Mouse (Mus musculus): ENCODE results near the gene Zranb1.

Zranb1 gene

GRCm38 (mm10) chr7:132927201-132927600, 3.7 kb upstream of the Zranb1 start:
- no peak for DNase-seq (ENCODE audit: low read depth, low spot score)

GRCm38 (mm10) chr7:132930055-132930454, 887 bp upstream of the Zranb1 start:
- peak; percentile 16 for DNase-seq (ENCODE audit: low read depth, low spot score)

GRCm38 (mm10) chr7:132931560-132932351, 814 bp downstream of the Zranb1 start:
- peak; percentile 38 for DNase-seq (ENCODE audit: low read depth, low spot score)

GRCm38 (mm10) chr7:132933331-132933730, 2.4 kb downstream of the Zranb1 start:
- no peak for DNase-seq (ENCODE audit: low read depth, low spot score)

GRCm38 (mm10) chr7:132934743-132935142, 3.8 kb downstream of the Zranb1 start:
- DNase-seq (ENCODE audit: low read depth, low spot score) = no peak

- no peak for DNase-seq (ENCODE audit: low read depth, low spot score)
These were observed 8.2 kb downstream of the Zranb1 start for GRCm38 (mm10) chr7:132939118-132939517.

- no peak for DNase-seq (ENCODE audit: low read depth, low spot score)
These were observed 9.6 kb downstream of the Zranb1 start for GRCm38 (mm10) chr7:132940569-132940968.

GRCm38 (mm10) chr7:132949968-132950367, 19.0 kb downstream of the Zranb1 start:
- no peak for DNase-seq (ENCODE audit: low read depth, low spot score)

- no peak for DNase-seq (ENCODE audit: low read depth, low spot score)
These were observed 19.7 kb downstream of the Zranb1 start for GRCm38 (mm10) chr7:132950613-132951012.

- no peak for DNase-seq (ENCODE audit: low read depth, low spot score)
These were observed 33.5 kb downstream of the Zranb1 start for GRCm38 (mm10) chr7:132964395-132964794.

- DNase-seq (ENCODE audit: low read depth, low spot score) = no peak
These were observed 34.8 kb downstream of the Zranb1 start for GRCm38 (mm10) chr7:132965707-132966106.

- no peak for DNase-seq (ENCODE audit: low read depth, low spot score)
These were observed 41.1 kb downstream of the Zranb1 start for GRCm38 (mm10) chr7:132972079-132972478.

- no peak for DNase-seq (ENCODE audit: low read depth, low spot score)
These were observed 45.1 kb downstream of the Zranb1 start for GRCm38 (mm10) chr7:132976079-132976478.

- no peak for DNase-seq (ENCODE audit: low read depth, low spot score)
These were observed 47.0 kb downstream of the Zranb1 start for GRCm38 (mm10) chr7:132977981-132978380.

GRCm38 (mm10) chr7:132982639-132983038, 51.7 kb downstream of the Zranb1 start:
- DNase-seq (ENCODE audit: low read depth, low spot score) = no peak

- no peak for DNase-seq (ENCODE audit: low read depth, low spot score)
These were observed 58.9 kb downstream of the Zranb1 start for GRCm38 (mm10) chr7:132989839-132990238.

GRCm38 (mm10) chr7:132991240-132991900, 60.4 kb downstream of the Zranb1 start:
- DNase-seq (ENCODE audit: low read depth, low spot score) = no peak

GRCm38 (mm10) chr7:132992967-132993615, 62.1 kb downstream of the Zranb1 start:
- no peak for DNase-seq (ENCODE audit: low read depth, low spot score)

GRCm38 (mm10) chr7:132994120-132994519, 63.2 kb downstream of the Zranb1 start:
- DNase-seq (ENCODE audit: low read depth, low spot score) = no peak

GRCm38 (mm10) chr7:132994628-132995191, 63.8 kb downstream of the Zranb1 start:
- no peak for DNase-seq (ENCODE audit: low read depth, low spot score)

- DNase-seq (ENCODE audit: low read depth, low spot score) = no peak
These were observed 65.4 kb downstream of the Zranb1 start for GRCm38 (mm10) chr7:132996391-132996790.

GRCm38 (mm10) chr7:132998639-132999038, 67.7 kb downstream of the Zranb1 start:
- DNase-seq (ENCODE audit: low read depth, low spot score) = no peak
